Mouse (Mus musculus) ovary, postnatal 10 days (tissue): ENCODE data around the gene Mfrp.

Experiments used
- DNase-seq: peaks from one replicate; pipeline ENCODE4 v3.0.0; 2022; ENCODE audit warnings: low spot score

The Mfrp gene

GRCm38 (mm10) chr9:44078955-44079756, 22.4 kb upstream of the Mfrp start:
- DNase-seq: peak; percentile 69

DNA sequence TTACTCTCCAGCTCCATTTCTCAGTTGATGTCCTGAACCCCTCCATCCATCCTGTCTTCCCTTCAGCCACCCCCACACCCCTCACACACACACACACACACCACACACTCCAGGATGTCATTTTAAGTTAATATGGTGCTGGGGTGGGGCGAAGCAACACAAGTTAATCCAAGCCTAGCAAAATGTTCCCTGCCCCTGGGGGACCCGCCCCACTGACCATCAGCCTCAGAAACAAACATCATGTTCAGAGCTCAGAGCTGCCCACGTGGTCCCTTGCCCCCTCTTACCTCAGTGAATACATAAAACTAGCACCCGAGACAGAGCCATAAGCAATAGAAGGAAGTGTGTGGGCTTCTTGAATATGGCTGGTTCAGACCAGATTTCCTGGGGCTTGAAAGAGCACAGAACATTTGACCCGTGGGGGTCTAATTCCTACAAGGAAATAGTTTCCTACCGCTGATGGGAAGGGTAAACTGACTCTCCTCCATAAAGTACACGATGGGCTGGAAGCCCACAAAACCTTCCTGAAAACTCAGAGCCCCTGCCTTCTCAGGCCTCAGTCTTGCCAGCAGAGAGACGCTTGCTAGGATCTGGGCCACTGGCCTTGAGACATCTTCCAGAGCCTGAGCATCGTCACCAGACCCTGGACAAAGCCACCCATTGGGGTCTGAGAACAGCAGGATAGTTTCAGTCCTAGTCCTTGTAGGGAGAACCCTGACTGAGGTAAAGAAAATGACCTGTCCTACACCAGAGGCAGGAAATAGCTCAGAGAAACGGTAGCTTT, 21.3 kb upstream of the Mfrp start:
- DNase-seq: no peak

- DNase-seq: no peak
Measured at GRCm38 (mm10) chr9:44080953-44081352, 20.6 kb upstream of the Mfrp start.

GRCm38 (mm10) chr9:44081581-44081980, 19.9 kb upstream of the Mfrp start:
- no peak for DNase-seq

- no peak for DNase-seq
Measured at GRCm38 (mm10) chr9:44082266-44082665, 19.3 kb upstream of the Mfrp start.

DNA sequence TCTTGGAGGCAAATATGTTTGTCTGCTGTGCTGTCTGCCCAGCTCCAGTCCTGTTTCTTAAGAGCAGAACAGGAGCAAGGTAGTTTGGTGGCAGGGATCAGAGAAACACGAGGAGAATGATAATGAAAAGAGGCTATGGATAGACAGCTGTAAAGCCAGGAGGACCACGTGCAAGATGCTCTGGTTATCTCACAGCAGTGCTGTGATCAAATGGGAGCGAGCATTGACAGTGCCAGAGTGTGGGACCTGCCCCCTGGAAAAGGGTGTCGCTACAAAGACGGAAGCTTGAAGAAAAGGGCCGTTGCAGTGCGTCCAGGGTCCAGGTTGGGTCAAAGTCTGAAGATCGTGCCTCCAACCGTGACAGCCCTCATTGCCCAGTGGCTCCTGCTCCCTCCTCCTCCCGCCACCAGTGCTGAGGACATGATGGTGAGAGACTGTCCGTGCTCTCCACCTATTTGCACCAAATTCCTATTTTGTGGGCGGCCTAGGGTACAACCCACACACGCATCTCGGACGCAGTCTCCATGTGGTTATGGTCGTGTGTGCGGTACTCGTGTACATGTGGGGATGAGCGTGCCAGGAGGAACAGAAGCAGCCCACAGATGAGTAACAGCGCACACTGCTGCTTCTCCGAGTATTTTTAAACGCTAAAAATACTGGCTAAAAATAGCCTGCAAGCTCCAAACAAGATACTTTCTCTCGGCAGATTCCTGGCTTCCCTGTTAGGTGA, 18.0 kb upstream of the Mfrp start:
- no peak for DNase-seq

- no peak for DNase-seq
Measured at GRCm38 (mm10) chr9:44084236-44084635, 17.3 kb upstream of the Mfrp start.

DNA sequence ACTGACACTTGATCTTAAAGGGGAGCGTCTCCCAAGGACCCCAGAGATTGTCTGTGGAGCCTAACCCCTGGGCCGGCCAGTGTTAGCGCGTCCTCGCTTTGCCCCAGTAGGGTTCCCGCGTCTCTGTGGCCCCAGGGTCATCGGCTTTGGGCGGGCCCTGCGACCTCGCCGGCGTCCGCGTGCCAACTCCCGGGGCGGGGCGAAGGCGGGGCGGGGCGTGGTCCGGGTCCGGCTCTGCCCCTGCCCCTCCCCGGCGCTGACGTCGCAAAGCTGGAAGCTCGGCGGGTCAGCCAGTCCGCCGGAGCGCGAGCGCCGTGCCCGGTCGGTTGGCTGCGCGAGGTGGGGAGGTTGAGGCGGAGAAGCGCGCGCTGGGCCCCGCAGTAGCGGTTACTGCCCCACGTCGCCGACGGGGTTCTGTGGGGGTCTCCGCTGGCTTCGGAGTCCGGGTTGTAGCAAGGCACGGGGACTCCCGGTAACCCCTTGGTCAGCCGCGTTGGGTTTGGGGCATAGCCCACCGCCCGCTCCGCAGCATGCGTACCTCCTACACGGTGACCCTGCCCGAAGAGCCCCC, 16.8 kb upstream of the Mfrp start:
- peak; percentile 93 for DNase-seq

DNA sequence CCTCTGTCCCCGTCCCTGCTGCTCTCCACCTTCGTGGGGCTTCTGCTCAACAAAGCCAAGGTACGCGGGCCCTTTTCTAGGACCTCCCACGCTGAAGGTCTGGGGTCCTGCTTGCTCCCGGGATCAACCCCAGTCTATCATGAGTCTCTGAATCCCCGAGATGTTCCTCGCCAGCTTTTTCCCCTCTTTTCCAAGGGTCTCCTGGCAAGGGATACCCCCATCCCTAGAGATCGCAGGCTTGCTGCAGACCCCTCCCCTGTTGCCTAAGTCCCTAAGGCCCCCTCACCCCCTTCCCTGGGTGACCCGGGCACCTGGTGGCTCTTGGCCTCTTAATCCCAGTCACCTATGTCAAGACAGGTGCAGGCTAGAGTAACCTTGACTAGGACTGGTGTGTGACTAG, 16.3 kb upstream of the Mfrp start:
- no peak for DNase-seq

- DNase-seq: no peak
Measured at GRCm38 (mm10) chr9:44085741-44086665, 15.5 kb upstream of the Mfrp start.

- DNase-seq: no peak
Measured at GRCm38 (mm10) chr9:44086960-44087359, 14.6 kb upstream of the Mfrp start.

GRCm38 (mm10) chr9:44087761-44088455, 13.6 kb upstream of the Mfrp start:
- DNase-seq: no peak

DNA sequence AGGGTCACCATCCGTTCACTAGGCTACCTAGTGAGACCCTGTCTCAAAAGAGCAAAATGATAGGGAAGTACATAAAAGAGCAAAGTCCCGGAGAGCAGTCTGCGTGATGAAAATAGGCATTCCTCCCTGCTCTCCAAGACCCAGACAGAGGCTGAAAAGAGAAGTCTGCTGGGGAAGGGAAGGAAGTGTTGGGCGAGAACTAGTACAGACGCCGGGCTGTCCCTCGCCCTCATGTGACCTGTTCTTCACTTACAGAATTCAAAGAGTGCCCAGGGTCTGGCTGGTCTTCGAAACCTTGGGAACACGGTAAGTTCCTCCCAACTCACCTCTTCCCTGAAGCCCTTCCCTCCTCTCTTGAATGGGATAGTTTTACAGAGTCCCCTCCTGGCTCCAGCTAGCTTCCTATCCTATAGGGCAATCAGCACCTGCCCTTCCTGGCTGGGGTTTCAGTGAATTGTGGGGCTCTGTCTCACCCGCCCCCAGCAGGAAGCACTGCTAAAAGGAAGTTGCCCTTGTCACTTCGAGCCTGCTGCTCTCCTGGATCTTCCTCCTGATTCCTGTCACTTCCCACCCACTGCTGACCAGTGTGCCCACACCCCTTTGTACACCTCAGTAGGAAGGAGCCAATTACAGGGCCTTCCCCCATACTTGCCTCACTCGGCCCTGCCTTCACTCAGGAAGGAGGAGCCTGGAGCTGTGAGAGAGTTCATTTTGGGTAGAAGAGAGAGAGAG, 12.5 kb upstream of the Mfrp start:
- no peak for DNase-seq

DNA sequence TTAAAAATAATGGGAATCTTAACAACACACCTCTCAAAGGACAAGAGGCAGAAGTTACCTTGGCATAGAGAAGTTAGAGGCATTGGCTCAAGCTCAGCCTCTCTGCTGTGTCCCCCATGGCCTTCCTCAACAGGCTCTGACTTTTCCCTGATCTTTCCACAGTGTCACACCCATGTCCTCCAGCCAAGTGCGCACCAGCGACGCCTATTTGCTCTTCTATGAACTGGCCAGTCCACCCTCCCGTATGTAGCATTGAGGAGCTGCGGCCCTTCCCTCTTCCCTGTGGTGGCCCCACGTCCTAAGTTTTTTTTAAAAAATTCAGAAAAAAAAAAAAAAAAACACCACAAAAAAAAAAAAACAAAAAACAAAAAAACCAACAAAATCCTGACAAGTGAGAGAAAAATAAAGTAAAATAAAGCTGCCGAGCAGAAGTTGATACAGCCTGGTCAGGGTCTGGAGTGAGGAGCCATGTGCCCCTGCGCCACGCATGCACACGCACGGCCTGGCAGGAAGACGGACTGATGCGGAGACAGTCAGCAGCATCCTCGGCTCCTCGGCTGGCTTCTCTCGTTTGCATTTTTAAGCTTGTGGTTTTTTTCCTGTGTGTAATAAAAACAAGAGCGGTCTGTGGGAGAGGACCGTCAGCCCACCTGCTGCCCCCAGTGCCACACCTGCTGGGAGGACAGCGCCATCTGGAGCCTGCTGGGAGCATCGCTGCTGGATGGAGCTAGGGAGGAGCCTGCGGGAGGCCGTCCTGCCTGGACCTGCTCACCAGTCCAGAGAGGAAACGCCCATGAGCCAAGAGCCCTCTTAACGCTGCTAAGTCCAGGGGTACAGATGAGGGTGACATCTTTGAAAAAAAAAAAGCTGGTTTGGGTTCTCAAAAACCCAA, 7.7 kb upstream of the Mfrp start:
- DNase-seq: no peak

DNA sequence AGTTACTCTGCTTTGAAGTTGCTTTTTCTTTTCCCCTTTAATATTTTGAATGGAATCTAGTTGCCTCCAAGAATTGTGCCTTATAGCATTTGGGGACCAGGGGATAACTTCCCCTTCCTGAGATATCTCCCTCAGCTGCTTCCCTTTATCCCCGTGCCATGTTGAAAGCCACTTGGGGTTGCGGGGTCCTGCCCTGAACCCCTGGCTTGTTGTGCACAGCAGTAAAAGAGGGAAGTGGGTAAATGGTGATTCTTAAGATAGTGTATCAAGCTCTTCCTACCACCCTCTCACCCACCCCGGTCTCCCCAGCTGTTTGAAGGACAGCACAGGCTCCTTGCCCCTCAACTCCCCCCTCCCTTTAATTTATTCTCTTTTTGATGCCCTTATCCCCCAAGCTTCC, 6.8 kb upstream of the Mfrp start:
- DNase-seq: no peak

DNA sequence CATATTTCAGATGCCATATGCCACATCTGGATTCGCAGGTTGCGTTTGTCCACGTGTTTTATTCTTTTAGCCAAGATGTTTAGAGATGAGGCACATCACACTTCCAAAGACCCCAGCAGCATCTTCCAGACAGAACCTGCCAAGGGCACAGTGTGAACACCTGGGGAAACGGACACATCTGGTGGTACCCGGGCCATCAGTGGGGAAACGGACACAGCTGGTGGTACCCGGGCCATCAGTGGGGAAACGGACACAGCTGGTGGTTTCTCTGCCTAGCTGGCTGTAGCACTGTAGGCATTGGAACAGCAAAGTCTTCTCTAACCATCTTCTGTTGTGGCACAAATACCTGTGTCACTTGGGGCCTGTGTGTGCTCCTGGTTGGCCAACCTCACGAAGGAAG, 5.7 kb upstream of the Mfrp start:
- DNase-seq: no peak

GRCm38 (mm10) chr9:44096536-44096935, 5.0 kb upstream of the Mfrp start:
- no peak for DNase-seq

DNA sequence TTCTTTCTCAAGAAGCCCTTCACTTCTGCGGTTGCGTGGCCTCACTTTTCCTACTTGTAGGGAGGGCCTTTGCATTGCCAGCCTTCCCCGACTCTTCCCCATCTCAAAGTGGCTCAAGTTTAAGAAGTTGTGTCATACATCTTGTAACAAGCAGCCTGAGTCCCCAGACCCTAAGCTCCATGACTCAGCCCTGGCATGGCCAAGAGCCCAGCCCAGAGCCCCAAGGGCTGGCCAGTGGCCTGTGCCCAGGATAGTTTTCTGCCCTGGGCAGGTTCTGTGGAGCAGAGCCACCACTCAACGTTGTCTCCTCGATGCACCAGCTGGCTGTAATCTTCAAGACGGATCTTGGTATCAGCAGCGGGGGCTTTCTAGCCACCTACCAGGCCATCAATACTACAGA, 3.4 kb downstream of the Mfrp start:
- DNase-seq: no peak

GRCm38 (mm10) chr9:44105781-44106180, 4.3 kb downstream of the Mfrp start:
- no peak for DNase-seq
